Mouse (Mus musculus): ENCODE results near the gene Sult1c1.
"Not testable (repeated sequence)": the region's sequence is repeated elsewhere in the genome, so short reads cannot be mapped to it uniquely, and the experiment has no call there.

Gene Sult1c1

DNA sequence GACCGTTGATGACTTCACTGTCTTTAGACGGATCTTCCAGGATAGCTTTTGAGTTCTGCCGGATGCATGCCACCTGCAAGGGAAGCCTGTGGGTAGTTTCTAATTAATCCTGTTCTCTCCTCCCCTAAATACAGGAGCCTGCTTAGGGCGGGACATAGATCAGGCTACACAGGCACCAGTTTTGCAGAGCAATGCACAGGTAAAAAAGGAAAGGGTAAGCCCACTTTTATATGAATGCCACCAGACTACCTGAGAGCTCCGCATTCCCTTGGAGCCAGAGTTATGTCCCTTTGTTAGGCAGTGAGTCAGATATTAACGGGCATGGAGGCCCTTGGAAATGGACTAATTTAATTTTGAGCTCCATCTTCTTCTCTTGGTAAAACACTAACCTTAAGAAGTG, at the start of gene Sult1c1:
Sult1c1 (minus strand) TSS at position 101 of the 400 bp plus-strand sequence.
- Histone ChIP-seq H3K9me3 (ENCODE audit: low read length) (no peaks in the 10 kb centered on the region), H3K27me3 (ENCODE audit: insufficient read depth, low read length) (no peaks in the 10 kb centered on the region), H3K4me3 (replicated peaks; ENCODE audit: low read length) (no peak within 1 kb of the TSS), H3K36me3 (ENCODE audit: insufficient read depth, low read length) (no peaks in the 10 kb centered on the region), H3K4me1 (replicated peaks; ENCODE audit: low read depth, low read length) (no peaks in the 10 kb centered on the region)
- no peak for TF ChIP-seq NANOG (IDR thresholded peaks at IDR 0.05; ENCODE audit: borderline replicate concordance, low read length)
- TF ChIP-seq CTCF (conservative IDR thresholded peaks at IDR 0.05; ENCODE audit: low read length): no peak
- TF ChIP-seq POU5F1 (IDR thresholded peaks at IDR 0.05; ENCODE audit: borderline replicate concordance, low read length): no peak

DNA sequence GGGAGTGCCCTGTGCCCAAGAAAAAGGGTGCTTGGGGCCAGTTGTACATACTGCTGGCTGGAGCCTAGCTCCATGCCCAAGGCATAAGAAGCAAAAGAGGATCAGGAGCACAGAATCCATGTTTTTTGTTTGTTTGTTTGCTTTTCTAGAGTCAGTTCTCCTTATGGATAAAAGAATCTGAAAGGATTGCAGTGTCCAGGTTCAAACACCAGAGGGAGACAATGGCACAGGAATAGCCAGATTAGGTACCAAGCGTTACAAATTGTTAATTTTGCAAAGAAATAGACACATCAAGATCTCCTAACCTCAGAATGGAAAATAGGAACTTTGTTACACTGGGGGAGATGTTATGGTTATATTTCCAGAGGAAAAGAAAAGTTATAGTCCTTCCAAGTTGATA, 23.7 kb upstream of the Sult1c1 start:
- Histone ChIP-seq H3K9me3 (ENCODE audit: low read length) (peaks cover 52% of the 10 kb centered on the region), H3K36me3 (ENCODE audit: insufficient read depth, low read length) (no peaks in the 10 kb centered on the region), H3K4me1 (replicated peaks; ENCODE audit: low read depth, low read length) (no peaks in the 10 kb centered on the region), H3K4me3 (replicated peaks; ENCODE audit: low read length) (no peak overlapping the region), H3K27me3 (ENCODE audit: insufficient read depth, low read length) (no peaks in the 10 kb centered on the region)
- TF ChIP-seq NANOG (IDR thresholded peaks at IDR 0.05; ENCODE audit: borderline replicate concordance, low read length) (no peak), CTCF (conservative IDR thresholded peaks at IDR 0.05; ENCODE audit: low read length) (peak; percentile 61)

DNA sequence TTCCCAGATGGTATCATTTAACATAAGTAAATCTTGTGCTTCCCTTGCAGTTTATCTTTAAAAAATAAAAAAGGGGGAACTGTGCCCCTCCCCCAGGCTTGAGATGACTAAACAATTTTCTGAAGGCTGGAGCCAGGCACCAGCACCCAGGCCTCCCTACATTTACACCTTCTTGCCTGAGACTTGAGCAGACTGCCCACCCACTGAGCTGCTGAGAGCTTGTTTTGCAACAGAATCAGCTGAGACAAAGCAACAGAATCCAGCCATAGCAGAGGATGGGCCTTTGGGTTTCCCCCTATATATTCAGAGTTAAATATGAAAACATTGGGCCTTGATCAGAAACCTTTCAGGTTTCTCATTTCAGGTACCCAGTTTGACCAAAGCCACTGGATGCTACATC, 20.7 kb upstream of the Sult1c1 start:
- no peak overlapping the region for H3K4me3 ChIP-seq (replicated peaks; ENCODE audit: low read length)
- no peaks in the 10 kb centered on the region for H3K4me1 ChIP-seq (replicated peaks; ENCODE audit: low read depth, low read length)
- TF ChIP-seq POU5F1 (IDR thresholded peaks at IDR 0.05; ENCODE audit: borderline replicate concordance, low read length) (no peak), CTCF (conservative IDR thresholded peaks at IDR 0.05; ENCODE audit: low read length) (no peak), NANOG (IDR thresholded peaks at IDR 0.05; ENCODE audit: borderline replicate concordance, low read length) (no peak)
- no peaks in the 10 kb centered on the region for H3K27me3 ChIP-seq (ENCODE audit: insufficient read depth, low read length)
- no peaks in the 10 kb centered on the region for H3K36me3 ChIP-seq (ENCODE audit: insufficient read depth, low read length)
- peaks cover 45% of the 10 kb centered on the region for H3K9me3 ChIP-seq (ENCODE audit: low read length)

DNA sequence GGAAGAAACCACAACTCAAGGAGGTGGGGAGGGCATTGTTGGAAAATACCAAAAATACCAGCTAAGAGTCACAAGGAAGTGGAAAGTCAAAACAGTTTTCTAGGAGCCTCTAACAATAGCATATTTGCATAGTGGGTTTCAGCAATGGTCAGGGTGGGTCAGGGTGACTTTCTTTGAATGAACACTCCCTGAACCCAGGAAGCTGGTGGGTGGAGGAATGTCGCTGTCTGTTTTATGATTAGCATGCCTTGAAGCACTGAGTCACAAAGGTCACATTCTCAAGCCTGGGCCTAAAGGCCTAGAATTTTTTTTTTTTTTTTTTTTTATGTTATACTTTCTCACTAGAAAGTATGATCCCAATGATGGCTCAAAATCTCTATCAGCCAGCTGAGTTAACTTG, 20.1 kb upstream of the Sult1c1 start:
- not testable (repeated sequence) for H3K27me3 ChIP-seq (ENCODE audit: insufficient read depth, low read length); H3K36me3 ChIP-seq (ENCODE audit: insufficient read depth, low read length); H3K4me3 ChIP-seq (replicated peaks; ENCODE audit: low read length); H3K4me1 ChIP-seq (replicated peaks; ENCODE audit: low read depth, low read length)
- peaks cover 43% of the 10 kb centered on the region for H3K9me3 ChIP-seq (ENCODE audit: low read length)

DNA sequence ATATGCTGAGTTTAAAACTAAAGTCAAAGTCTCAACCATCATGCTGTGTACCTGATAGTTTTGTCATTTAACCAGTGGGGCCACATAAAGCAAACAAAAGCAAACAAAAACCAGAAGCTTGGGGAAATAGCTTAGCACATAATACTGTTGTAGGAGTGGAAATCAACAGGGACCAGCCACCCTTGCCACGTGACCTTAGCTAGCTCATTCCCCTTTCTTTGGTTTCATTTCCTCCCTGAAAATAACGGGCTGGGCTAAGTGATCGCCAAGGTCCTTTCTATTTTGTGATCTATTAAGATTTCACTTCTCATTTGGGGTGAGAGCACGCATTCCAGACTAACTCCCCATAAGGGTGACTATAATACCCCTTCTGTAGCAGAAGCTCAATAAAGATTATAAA, 13.0 kb upstream of the Sult1c1 start:
- no peak for TF ChIP-seq POU5F1 (IDR thresholded peaks at IDR 0.05; ENCODE audit: borderline replicate concordance, low read length)
- no peaks in the 10 kb centered on the region for H3K36me3 ChIP-seq (ENCODE audit: insufficient read depth, low read length)
- no peaks in the 10 kb centered on the region for H3K9me3 ChIP-seq (ENCODE audit: low read length)
- no peaks in the 10 kb centered on the region for H3K27me3 ChIP-seq (ENCODE audit: insufficient read depth, low read length)
- H3K4me3 ChIP-seq (replicated peaks; ENCODE audit: low read length): no peak overlapping the region
- no peaks in the 10 kb centered on the region for H3K4me1 ChIP-seq (replicated peaks; ENCODE audit: low read depth, low read length)

DNA sequence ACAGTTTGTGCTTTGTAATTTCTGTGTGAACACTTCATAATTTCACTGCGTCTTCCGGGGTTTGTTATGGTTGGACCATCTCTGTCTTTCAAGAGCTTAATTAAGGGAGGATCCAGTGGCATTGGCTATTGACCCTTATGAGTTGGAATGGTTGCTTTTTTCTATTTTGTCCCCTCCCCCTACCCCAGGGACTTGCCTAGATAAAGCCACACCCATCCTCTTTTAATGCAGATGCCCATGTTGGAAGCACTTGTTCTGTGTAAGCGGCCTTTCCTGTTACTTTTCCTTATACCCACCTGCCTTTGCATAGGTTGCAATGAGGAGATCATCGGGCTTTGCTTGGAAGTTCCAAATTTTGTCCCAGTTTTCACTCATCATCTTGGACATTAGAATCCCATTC, 16.9 kb downstream of the Sult1c1 start:
- TF ChIP-seq NANOG (IDR thresholded peaks at IDR 0.05; ENCODE audit: borderline replicate concordance, low read length): no peak
- TF ChIP-seq POU5F1 (IDR thresholded peaks at IDR 0.05; ENCODE audit: borderline replicate concordance, low read length): no peak
- Histone ChIP-seq H3K4me3 (replicated peaks; ENCODE audit: low read length) (no peak overlapping the region), H3K36me3 (ENCODE audit: insufficient read depth, low read length) (no peaks in the 10 kb centered on the region), H3K9me3 (ENCODE audit: low read length) (no peaks in the 10 kb centered on the region), H3K4me1 (replicated peaks; ENCODE audit: low read depth, low read length) (peaks cover 10% of the 10 kb centered on the region), H3K27me3 (ENCODE audit: insufficient read depth, low read length) (no peaks in the 10 kb centered on the region)

DNA sequence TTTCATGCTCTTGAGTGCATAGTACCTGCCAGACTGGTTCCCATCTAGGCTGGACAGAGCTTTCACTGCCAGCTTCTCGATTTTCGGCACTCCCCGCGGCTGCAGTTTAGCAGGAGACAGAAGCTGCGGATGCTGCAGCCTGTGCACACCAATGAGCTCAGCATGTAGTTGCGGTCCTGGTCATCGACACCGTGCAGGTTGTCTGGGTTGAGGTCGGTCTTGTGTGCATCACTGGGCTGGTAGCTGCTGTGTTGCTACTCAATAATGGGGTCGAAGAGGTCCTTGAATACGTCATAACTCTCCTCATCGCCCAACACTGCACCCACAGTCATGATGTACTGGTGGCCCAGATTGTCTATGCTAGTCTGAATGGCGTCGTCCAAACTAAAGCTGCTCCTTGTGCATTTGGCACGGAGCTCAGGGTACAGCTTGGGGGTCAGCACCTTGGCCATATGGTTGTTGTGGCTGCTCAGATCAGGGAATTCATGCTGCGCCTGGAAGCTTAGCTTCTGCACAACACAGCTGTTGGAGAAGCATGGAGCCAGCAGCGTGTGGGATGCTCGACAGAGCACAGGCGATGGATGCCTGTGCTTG, 48.8 kb downstream of the Sult1c1 start:
- Histone ChIP-seq H3K36me3 (ENCODE audit: insufficient read depth, low read length) (no peaks in the 10 kb centered on the region), H3K27me3 (ENCODE audit: insufficient read depth, low read length) (no peaks in the 10 kb centered on the region), H3K4me1 (replicated peaks; ENCODE audit: low read depth, low read length) (no peaks in the 10 kb centered on the region), H3K9me3 (ENCODE audit: low read length) (peaks cover 8% of the 10 kb centered on the region), H3K4me3 (replicated peaks; ENCODE audit: low read length) (no peak overlapping the region)
- TF ChIP-seq NANOG (IDR thresholded peaks at IDR 0.05; ENCODE audit: borderline replicate concordance, low read length): no peak
- no peak for TF ChIP-seq POU5F1 (IDR thresholded peaks at IDR 0.05; ENCODE audit: borderline replicate concordance, low read length)
- no peak for TF ChIP-seq CTCF (conservative IDR thresholded peaks at IDR 0.05; ENCODE audit: low read length)

DNA sequence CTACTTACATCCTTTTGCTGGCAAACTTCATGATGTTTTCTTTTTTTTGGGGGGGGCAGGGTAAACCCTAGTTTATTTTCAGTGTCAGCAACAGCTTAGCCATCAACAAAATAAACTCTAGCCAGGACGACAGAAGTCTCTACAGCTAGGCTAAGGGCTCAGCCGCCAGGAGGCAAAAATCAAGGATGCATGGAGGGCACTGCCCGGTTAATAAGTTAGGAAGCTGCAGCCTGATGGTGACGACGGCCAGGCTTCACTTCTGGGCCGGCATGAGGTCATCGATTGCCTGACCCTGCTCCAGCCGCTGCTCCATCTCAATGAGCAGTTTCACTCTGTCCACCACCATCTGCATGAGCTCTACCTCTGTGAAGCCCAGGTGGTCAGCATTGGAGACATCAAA, 49.7 kb downstream of the Sult1c1 start:
- no peak for TF ChIP-seq CTCF (conservative IDR thresholded peaks at IDR 0.05; ENCODE audit: low read length)
- TF ChIP-seq NANOG (IDR thresholded peaks at IDR 0.05; ENCODE audit: borderline replicate concordance, low read length): no peak
- TF ChIP-seq POU5F1 (IDR thresholded peaks at IDR 0.05; ENCODE audit: borderline replicate concordance, low read length): no peak
- H3K4me1 ChIP-seq (replicated peaks; ENCODE audit: low read depth, low read length): no peaks in the 10 kb centered on the region
- no peaks in the 10 kb centered on the region for H3K36me3 ChIP-seq (ENCODE audit: insufficient read depth, low read length)
- no peak overlapping the region for H3K4me3 ChIP-seq (replicated peaks; ENCODE audit: low read length)
- peaks cover 9% of the 10 kb centered on the region for H3K9me3 ChIP-seq (ENCODE audit: low read length)
- H3K27me3 ChIP-seq (ENCODE audit: insufficient read depth, low read length): no peaks in the 10 kb centered on the region

Measured in E14TG2a.4 (cell line).